Mouse (Mus musculus): ENCODE data around the gene Myo18b. TPM values are rescaled to one million over a fixed set of nuclear protein-coding genes. Genes with fewer than 3 reads are reported as not detected.

Myo18b gene
- polyA plus RNA-seq, 1 experiment: not detected

- TF ChIP-seq MYOG (IDR thresholded peaks at IDR 0.05; ENCODE audit: control insufficient read depth, extremely low read depth, insufficient read length) (no peak), CEBPB (IDR thresholded peaks at IDR 0.05; ENCODE audit: low read depth) (no peak), FOSL1 (IDR thresholded peaks at IDR 0.05; ENCODE audit: insufficient read depth, low read length, poor library complexity, severe bottlenecking) (no peak), CTCF (IDR thresholded peaks at IDR 0.05; ENCODE audit: control insufficient read depth, insufficient read depth, insufficient read length) (no peak), MYOD1 (IDR thresholded peaks at IDR 0.05; ENCODE audit: control insufficient read depth, insufficient read length, low read depth) (no peak), MAX (IDR thresholded peaks at IDR 0.05) (no peak), USF1 (IDR thresholded peaks at IDR 0.05; ENCODE audit: low read depth) (no peak)
- no peaks in the 10 kb centered on the region for H3K27me3 ChIP-seq (ENCODE audit: control insufficient read depth, insufficient read depth, insufficient read length)
- H3ac ChIP-seq (ENCODE audit: control insufficient read depth, insufficient read length, low read depth): no peak overlapping the region
- H3K36me3 ChIP-seq (ENCODE audit: control insufficient read depth, insufficient read depth): no peaks in the 10 kb centered on the region
- H3K79me3 ChIP-seq (ENCODE audit: low read depth): no peaks in the 10 kb centered on the region
- H3K4me3 ChIP-seq (ENCODE audit: insufficient read depth, poor library complexity, severe bottlenecking): no peak overlapping the region
- no peaks in the 10 kb centered on the region for H3K79me2 ChIP-seq (ENCODE audit: control insufficient read depth, insufficient read depth)
Measured at GRCm38 (mm10) chr5:112745176-112745575, 151.0 kb downstream of the Myo18b start.

GRCm38 (mm10) chr5:112744571-112744970 is 151.6 kb downstream of the Myo18b start:
- no peaks in the 10 kb centered on the region for H3K79me3 ChIP-seq (ENCODE audit: low read depth)
- H3ac ChIP-seq (ENCODE audit: control insufficient read depth, insufficient read length, low read depth): no peak overlapping the region
- TF ChIP-seq CEBPB (IDR thresholded peaks at IDR 0.05; ENCODE audit: low read depth) (no peak), CTCF (IDR thresholded peaks at IDR 0.05; ENCODE audit: control insufficient read depth, insufficient read depth, insufficient read length) (no peak), MYOG (IDR thresholded peaks at IDR 0.05; ENCODE audit: control insufficient read depth, extremely low read depth, insufficient read length) (no peak), FOSL1 (IDR thresholded peaks at IDR 0.05; ENCODE audit: insufficient read depth, low read length, poor library complexity, severe bottlenecking) (no peak), MYOD1 (IDR thresholded peaks at IDR 0.05; ENCODE audit: control insufficient read depth, insufficient read length, low read depth) (no peak), MAX (IDR thresholded peaks at IDR 0.05) (no peak), USF1 (IDR thresholded peaks at IDR 0.05; ENCODE audit: low read depth) (no peak)
- H3K4me3 ChIP-seq (ENCODE audit: insufficient read depth, poor library complexity, severe bottlenecking): no peak overlapping the region
- H3K36me3 ChIP-seq (ENCODE audit: control insufficient read depth, insufficient read depth): no peaks in the 10 kb centered on the region
- no peaks in the 10 kb centered on the region for H3K79me2 ChIP-seq (ENCODE audit: control insufficient read depth, insufficient read depth)
- H3K27me3 ChIP-seq (ENCODE audit: control insufficient read depth, insufficient read depth, insufficient read length): no peaks in the 10 kb centered on the region

DNA sequence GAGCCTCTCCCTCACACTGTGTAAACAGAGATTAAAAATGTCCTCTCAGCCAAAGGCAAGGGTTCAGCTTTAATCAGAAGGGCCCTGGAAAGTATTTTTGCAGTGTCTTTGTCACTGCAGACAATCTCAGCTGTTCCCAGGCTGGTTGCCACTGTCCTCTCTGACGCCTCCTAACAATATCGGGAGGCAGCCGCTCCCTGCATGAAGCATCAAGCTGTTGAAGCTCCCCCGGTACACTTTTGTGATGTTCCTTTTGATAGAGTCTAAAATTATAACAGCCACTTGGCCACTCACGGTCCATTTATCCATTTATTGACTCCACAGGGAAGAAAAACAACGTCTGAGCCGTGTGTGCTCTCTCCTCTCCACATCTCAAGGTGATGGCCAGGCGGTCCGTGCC is 153.0 kb downstream of the Myo18b start:
- Histone ChIP-seq H3K4me3 (ENCODE audit: insufficient read depth, poor library complexity, severe bottlenecking) (no peak overlapping the region), H3K27me3 (ENCODE audit: control insufficient read depth, insufficient read depth, insufficient read length) (no peaks in the 10 kb centered on the region), H3K36me3 (ENCODE audit: control insufficient read depth, insufficient read depth) (no peaks in the 10 kb centered on the region), H3ac (ENCODE audit: control insufficient read depth, insufficient read length, low read depth) (no peak overlapping the region), H3K79me3 (ENCODE audit: low read depth) (no peaks in the 10 kb centered on the region), H3K79me2 (ENCODE audit: control insufficient read depth, insufficient read depth) (no peaks in the 10 kb centered on the region)
- TF ChIP-seq MAX (IDR thresholded peaks at IDR 0.05): no peak
- no peak for TF ChIP-seq CEBPB (IDR thresholded peaks at IDR 0.05; ENCODE audit: low read depth)
- no peak for TF ChIP-seq MYOD1 (IDR thresholded peaks at IDR 0.05; ENCODE audit: control insufficient read depth, insufficient read length, low read depth)
- TF ChIP-seq MYOG (IDR thresholded peaks at IDR 0.05; ENCODE audit: control insufficient read depth, extremely low read depth, insufficient read length): no peak
- TF ChIP-seq USF1 (IDR thresholded peaks at IDR 0.05; ENCODE audit: low read depth): no peak
- no peak for TF ChIP-seq FOSL1 (IDR thresholded peaks at IDR 0.05; ENCODE audit: insufficient read depth, low read length, poor library complexity, severe bottlenecking)
- no peak for TF ChIP-seq CTCF (IDR thresholded peaks at IDR 0.05; ENCODE audit: control insufficient read depth, insufficient read depth, insufficient read length)

DNA sequence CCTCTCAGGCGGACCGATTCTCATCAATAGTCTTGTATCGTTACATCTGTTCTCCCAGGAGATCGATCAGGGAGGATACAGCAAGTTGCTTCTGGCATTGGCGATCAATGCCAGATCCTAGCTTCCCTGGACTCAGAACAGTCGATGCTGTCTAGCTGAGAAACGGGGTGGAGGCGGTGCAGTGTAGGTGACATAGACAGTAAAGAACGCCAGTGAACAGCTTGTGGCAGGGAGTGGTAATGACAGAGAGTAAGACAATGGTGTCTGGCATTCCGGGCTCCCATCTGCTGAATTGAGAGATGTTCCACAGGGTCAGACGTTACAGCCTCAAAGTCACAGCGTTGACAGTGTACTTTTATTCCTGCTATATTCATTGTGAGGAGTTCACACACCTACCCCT is 155.5 kb downstream of the Myo18b start:
- Histone ChIP-seq H3K79me2 (ENCODE audit: control insufficient read depth, insufficient read depth) (no peaks in the 10 kb centered on the region), H3ac (ENCODE audit: control insufficient read depth, insufficient read length, low read depth) (no peak overlapping the region), H3K27me3 (ENCODE audit: control insufficient read depth, insufficient read depth, insufficient read length) (no peaks in the 10 kb centered on the region), H3K36me3 (ENCODE audit: control insufficient read depth, insufficient read depth) (no peaks in the 10 kb centered on the region), H3K4me3 (ENCODE audit: insufficient read depth, poor library complexity, severe bottlenecking) (no peak overlapping the region), H3K79me3 (ENCODE audit: low read depth) (no peaks in the 10 kb centered on the region)
- TF ChIP-seq MYOD1 (IDR thresholded peaks at IDR 0.05; ENCODE audit: control insufficient read depth, insufficient read length, low read depth): no peak
- no peak for TF ChIP-seq USF1 (IDR thresholded peaks at IDR 0.05; ENCODE audit: low read depth)
- no peak for TF ChIP-seq MYOG (IDR thresholded peaks at IDR 0.05; ENCODE audit: control insufficient read depth, extremely low read depth, insufficient read length)
- TF ChIP-seq MAX (IDR thresholded peaks at IDR 0.05): no peak
- no peak for TF ChIP-seq CEBPB (IDR thresholded peaks at IDR 0.05; ENCODE audit: low read depth)
- TF ChIP-seq FOSL1 (IDR thresholded peaks at IDR 0.05; ENCODE audit: insufficient read depth, low read length, poor library complexity, severe bottlenecking): no peak
- no peak for TF ChIP-seq CTCF (IDR thresholded peaks at IDR 0.05; ENCODE audit: control insufficient read depth, insufficient read depth, insufficient read length)

DNA sequence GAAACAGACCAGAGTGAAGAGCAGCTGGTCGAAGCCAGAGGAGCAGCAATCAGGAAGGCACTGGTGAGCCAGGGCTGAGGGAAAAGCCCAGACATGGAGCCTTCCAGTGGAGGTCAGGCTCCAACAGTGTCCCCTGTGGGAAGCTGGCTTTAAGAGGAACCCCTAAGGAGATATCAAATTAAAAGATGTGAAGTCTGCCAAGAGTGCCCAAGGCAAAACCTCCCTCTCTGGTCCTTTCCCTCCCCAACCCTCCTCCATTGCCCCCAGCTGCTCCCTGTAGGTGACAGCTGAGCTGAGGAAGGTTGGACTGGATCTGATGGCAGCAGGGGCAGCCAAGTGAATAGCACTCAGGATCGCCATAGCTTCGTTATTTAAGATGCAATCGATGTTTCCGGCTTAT is 161.1 kb downstream of the Myo18b start:
- no peaks in the 10 kb centered on the region for H3K79me3 ChIP-seq (ENCODE audit: low read depth)
- H3K79me2 ChIP-seq (ENCODE audit: control insufficient read depth, insufficient read depth): no peaks in the 10 kb centered on the region
- no peak overlapping the region for H3K4me3 ChIP-seq (ENCODE audit: insufficient read depth, poor library complexity, severe bottlenecking)
- no peaks in the 10 kb centered on the region for H3K36me3 ChIP-seq (ENCODE audit: control insufficient read depth, insufficient read depth)
- H3K27me3 ChIP-seq (ENCODE audit: control insufficient read depth, insufficient read depth, insufficient read length): no peaks in the 10 kb centered on the region
- no peak overlapping the region for H3ac ChIP-seq (ENCODE audit: control insufficient read depth, insufficient read length, low read depth)
- no peak for TF ChIP-seq FOSL1 (IDR thresholded peaks at IDR 0.05; ENCODE audit: insufficient read depth, low read length, poor library complexity, severe bottlenecking)
- no peak for TF ChIP-seq USF1 (IDR thresholded peaks at IDR 0.05; ENCODE audit: low read depth)
- no peak for TF ChIP-seq MYOG (IDR thresholded peaks at IDR 0.05; ENCODE audit: control insufficient read depth, extremely low read depth, insufficient read length)
- TF ChIP-seq CEBPB (IDR thresholded peaks at IDR 0.05; ENCODE audit: low read depth): no peak
- no peak for TF ChIP-seq MYOD1 (IDR thresholded peaks at IDR 0.05; ENCODE audit: control insufficient read depth, insufficient read length, low read depth)
- TF ChIP-seq MAX (IDR thresholded peaks at IDR 0.05): no peak

GRCm38 (mm10) chr5:112730604-112731003 is 165.6 kb downstream of the Myo18b start:
- Histone ChIP-seq H3K79me3 (ENCODE audit: low read depth) (no peaks in the 10 kb centered on the region), H3ac (ENCODE audit: control insufficient read depth, insufficient read length, low read depth) (no peak overlapping the region), H3K36me3 (ENCODE audit: control insufficient read depth, insufficient read depth) (no peaks in the 10 kb centered on the region), H3K79me2 (ENCODE audit: control insufficient read depth, insufficient read depth) (no peaks in the 10 kb centered on the region), H3K4me3 (ENCODE audit: insufficient read depth, poor library complexity, severe bottlenecking) (no peak overlapping the region), H3K27me3 (ENCODE audit: control insufficient read depth, insufficient read depth, insufficient read length) (no peaks in the 10 kb centered on the region)
- TF ChIP-seq CEBPB (IDR thresholded peaks at IDR 0.05; ENCODE audit: low read depth) (no peak), MYOG (IDR thresholded peaks at IDR 0.05; ENCODE audit: control insufficient read depth, extremely low read depth, insufficient read length) (no peak), CTCF (IDR thresholded peaks at IDR 0.05; ENCODE audit: control insufficient read depth, insufficient read depth, insufficient read length) (no peak), MAX (IDR thresholded peaks at IDR 0.05) (no peak), USF1 (IDR thresholded peaks at IDR 0.05; ENCODE audit: low read depth) (no peak), MYOD1 (IDR thresholded peaks at IDR 0.05; ENCODE audit: control insufficient read depth, insufficient read length, low read depth) (no peak), FOSL1 (IDR thresholded peaks at IDR 0.05; ENCODE audit: insufficient read depth, low read length, poor library complexity, severe bottlenecking) (no peak)
